Mouse (Mus musculus): Measurements from ENCODE around the gene Gm3336. TPM values are rescaled to one million over a fixed set of nuclear protein-coding genes. Genes with fewer than 3 reads are reported as not detected.

The Gm3336 gene
- total RNA-seq, 2 experiments from 2014 or later = not detected

- DNase-seq = peak; percentile 5
- intact Hi-C loops (cut with DNase I) = no loop called here
Measured at GRCm38 (mm10) chr8:70758308-70758615, 39.9 kb downstream of the Gm3336 start.

DNA sequence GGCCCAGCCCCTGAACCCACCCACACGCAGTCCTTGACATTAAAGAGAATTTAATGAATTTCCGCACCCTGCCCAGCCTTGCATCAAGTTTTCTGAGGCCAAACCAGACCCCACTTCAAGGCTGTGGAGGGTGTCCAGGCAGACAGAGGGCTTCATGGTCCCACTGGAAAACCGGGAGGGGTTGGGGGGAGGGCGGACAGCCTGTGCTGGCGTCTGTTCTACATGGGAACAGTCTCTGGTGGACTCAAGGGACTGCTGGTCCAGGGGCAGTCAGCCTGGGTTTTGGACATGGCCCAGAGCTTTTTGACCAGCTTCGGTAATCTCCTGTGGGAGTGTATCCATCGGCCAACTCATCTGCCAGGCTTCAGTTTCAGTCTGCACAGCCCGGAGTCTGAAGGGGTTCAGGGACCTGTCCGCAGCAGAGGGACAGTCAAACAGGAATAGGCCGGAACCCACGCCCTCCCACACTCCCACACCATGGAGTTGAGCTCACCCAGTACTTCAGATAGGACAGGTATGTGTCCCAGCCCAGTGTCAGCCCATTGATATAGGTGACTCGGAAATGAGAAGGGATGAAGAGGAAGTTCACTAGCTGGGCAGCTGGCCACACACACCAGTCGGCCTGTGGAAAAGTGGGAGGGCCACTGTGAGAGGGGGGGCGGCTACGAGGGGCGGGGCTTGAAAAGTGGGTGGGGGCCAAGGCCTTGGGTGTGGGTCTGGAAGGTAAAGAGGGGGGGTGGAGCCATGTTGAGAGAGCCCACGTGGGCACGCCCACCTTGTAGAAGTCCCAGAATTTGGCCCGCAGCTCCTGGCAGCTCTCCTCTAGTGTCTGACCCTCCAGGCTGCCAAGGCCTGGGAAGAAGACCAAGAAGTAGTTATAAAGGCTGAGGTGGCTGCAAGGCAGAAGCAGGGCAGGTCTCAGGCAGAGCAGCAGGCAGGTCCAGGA, 40.5 kb downstream of the Gm3336 start:
- intact Hi-C loops (cut with DNase I) = no loop called here
- DNase-seq = no peak

GRCm38 (mm10) chr8:70760350-70760749, 42.0 kb downstream of the Gm3336 start:
- intact Hi-C loops (cut with DNase I) = loop anchor here (5.0 kb wide), 1 partner anchor 82 kb away; no protein-coding TSS in a partner anchor
- DNase-seq = no peak

DNA sequence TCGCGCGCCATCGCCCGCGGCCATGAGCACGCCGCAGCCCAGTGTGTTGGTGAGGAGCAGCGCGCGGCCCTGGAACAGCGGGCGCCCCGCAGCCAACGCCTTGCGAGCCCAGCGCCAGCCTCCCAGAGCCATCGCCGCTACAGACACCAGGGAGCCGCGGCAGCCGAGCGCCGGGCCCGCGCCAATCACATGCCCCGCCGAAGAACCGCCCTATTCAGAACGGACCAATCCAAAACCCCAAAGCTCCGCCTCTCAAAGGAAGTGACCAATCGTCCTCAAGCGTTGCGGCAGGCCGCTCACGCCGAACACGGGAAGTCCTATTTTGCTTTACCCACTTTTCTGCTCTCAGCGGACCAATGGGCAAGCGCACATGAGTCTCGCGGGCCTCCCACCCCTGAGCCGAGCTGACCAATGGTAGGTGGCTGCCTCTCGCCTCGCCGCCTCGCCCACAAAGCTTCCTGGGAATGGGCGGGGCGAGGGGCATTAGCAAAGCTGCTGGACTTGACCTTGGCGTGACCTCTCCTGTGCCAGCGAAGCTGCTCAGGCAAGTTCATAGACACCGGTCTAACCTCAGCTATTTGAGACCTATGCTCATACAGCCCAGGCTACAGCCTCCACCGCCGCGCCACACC, 42.5 kb downstream of the Gm3336 start, which contains the start of gene Mpv17l2:
Mpv17l2 (minus strand) TSS at position 172 of the 632 bp plus-strand sequence.
- DNase-seq = peak; percentile 97 to 99
- intact Hi-C loops (cut with DNase I) = loop anchor here (5.0 kb wide), 1 partner anchor 81 kb away; no protein-coding TSS in a partner anchor

DNA sequence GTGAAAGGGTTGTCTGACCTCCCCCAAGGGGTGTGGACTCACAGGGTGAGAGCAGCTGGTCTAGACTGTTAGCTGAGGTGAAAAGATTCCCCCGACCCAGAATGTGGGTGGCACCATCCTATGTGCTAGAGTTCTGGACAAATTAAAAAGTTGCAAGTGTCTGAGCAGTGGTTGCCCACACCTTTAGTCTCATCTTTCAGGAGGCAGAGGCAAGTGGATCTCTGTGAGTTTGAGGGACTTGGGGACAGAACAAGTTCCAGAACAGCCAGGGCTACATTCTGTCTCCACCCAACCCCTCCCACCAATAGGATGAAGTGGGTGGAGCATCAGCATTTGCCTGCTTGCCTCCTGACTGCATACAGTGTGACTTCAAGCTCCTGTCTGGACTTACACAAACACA, 43.8 kb downstream of the Gm3336 start:
- DNase-seq = no peak
- intact Hi-C loops (cut with DNase I) = loop anchor here (5.0 kb wide), 1 partner anchor 80 kb away; no protein-coding TSS in a partner anchor

DNA sequence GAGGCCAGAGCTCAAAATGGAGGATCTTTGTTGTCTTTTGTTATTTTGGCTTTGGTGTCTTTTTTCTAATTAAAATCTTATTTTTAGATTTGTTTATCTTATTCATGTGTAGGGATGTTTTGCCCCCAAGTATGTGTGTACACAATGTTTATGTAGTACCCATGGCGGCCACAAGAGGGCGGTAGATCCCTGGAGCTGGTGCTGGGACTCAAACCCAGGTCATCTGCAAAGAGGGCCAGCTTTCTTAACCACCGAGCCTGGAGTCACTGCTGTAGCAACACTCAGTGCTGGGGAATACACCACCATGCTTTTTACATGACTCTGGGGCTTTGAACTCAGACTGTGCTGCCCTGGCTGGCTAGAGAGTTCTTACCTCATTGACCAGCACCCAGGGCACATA, 45.0 kb downstream of the Gm3336 start:
- intact Hi-C loops (cut with DNase I) = loop anchor here (5.0 kb wide), 1 partner anchor 79 kb away; no protein-coding TSS in a partner anchor
- DNase-seq = peak in 1 of 2 experiments; percentile 67

DNA sequence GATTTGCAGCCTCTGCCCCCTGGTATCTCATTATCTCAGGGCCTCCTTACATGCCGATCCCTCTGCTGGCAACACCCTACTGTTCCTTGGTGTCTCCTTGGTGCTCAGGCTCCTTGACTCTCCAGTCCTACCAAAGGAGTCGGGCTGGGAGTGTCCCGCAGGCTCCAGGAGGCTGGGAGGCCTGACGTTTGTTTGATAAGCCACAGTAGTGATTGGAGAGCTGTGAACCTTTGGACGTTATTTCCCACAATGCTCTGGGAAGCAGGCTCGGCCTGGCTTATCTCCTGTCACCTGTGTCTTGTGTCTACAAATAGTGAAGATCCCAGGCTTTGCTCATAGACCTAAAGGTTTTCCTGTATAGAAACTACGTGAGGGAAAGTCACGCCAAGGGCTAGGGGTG, 45.7 kb downstream of the Gm3336 start:
- intact Hi-C loops (cut with DNase I) = loop anchor here (5.0 kb wide), 1 partner anchor 78 kb away; no protein-coding TSS in a partner anchor
- no peak for DNase-seq

DNA sequence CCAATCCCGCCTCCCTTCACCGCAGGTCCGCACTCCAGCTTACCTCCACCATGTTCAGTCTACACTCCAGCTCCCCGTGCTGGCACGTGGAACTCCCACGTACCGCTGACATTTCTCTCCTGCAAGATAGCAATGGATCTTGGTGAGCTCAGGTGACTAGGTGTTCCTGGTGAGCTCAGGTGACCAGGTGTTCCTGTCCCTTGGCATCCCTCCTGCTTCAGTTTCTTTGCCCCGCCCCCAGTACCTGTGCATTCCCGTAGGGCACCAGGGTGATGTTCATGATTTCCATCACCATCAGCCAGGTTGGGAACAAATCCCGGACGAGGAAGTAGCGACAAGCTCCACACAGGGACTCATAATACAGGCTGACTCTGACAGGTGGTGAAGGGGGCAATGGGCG, 46.3 kb downstream of the Gm3336 start:
- DNase-seq = no peak
- intact Hi-C loops (cut with DNase I) = loop anchor here (5.0 kb wide), 1 partner anchor 78 kb away; no protein-coding TSS in a partner anchor

- intact Hi-C loops (cut with DNase I) = no loop called here
- no peak for DNase-seq
Measured at GRCm38 (mm10) chr8:70765329-70765728, 47.0 kb downstream of the Gm3336 start.

GRCm38 (mm10) chr8:70765838-70766570, 47.7 kb downstream of the Gm3336 start:
- intact Hi-C loops (cut with DNase I) = no loop called here
- DNase-seq = peak in 1 of 2 experiments; percentile 62

GRCm38 (mm10) chr8:70766571-70767440, 48.5 kb downstream of the Gm3336 start:
- DNase-seq = peak; percentile 65 to 66
- intact Hi-C loops (cut with DNase I) = no loop called here

DNA sequence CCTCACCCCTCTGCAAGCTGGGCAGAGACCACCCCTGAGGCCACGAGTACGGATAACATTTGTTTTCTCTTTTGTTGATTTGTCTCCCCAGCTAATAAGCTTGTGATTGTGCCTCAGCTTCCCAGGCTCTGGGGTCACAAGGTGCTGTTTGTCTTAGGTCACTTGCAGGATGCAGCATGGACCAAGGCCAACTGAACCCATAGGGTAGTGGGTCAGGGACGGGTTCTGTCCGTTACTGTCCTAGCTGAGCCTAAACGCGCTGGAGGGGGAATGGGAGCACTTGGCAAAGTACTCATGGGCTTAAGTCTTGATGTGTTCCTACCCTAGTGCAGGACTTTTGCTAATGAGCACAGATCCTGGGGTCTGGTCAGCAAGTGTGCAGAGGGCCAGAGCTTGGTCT, 49.2 kb downstream of the Gm3336 start:
- intact Hi-C loops (cut with DNase I) = no loop called here
- DNase-seq = no peak

- intact Hi-C loops (cut with DNase I) = no loop called here
- no peak for DNase-seq
Measured at GRCm38 (mm10) chr8:70768231-70768776, 50.0 kb downstream of the Gm3336 start.

GRCm38 (mm10) chr8:70768956-70769355, 50.6 kb downstream of the Gm3336 start:
- intact Hi-C loops (cut with DNase I) = loop anchor here (1.0 kb wide), 1 partner anchor 49 kb away; no protein-coding TSS in a partner anchor
- no peak for DNase-seq

DNA sequence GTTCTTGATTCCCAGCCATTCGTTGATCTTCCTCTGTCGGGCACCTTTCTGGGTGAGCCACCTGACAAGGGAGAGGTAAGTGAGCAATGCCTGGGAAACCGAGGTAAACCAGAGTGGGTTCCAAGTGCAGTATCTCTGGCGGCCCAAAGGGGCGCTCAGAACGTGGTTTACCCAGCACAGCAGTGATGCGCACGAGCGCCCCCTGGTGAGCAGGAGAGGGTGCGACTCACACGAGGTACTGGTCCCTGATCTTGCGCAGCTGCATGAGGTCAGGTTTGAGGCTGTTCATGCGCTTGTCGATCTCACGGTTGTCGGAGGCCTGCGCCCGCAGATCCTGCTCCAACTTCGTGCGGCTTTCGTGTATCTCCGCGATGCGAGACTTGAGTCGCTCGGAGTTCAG, 51.0 kb downstream of the Gm3336 start:
- intact Hi-C loops (cut with DNase I) = loop anchor here (1.0 kb wide), 1 partner anchor 49 kb away; no protein-coding TSS in a partner anchor
- peak; percentile 95 to 98 for DNase-seq

- DNase-seq = no peak
- intact Hi-C loops (cut with DNase I) = loop anchor here (1.0 kb wide), 1 partner anchor 50 kb away; no protein-coding TSS in a partner anchor
Measured at GRCm38 (mm10) chr8:70769858-70770257, 51.5 kb downstream of the Gm3336 start.

DNA sequence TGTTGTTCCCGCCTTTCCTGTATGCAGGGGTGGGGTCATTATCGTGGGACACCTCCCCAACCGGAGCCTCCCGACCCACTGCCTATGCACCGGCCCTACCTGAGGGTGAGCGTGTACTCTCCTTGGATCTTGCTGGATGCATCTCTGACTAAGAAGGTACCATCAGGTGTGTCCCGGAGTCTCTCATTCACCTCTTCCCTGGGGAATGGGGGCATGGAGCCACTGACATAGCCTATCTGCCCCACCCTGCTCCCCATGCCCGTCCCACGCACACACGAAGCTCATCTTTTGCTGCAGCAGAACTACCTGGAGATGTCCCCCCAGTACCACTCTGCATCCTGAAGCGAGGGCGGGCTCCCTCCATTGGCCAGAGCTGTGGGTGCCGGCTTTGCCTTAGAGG, 52.4 kb downstream of the Gm3336 start:
- no peak for DNase-seq
- intact Hi-C loops (cut with DNase I) = no loop called here

GRCm38 (mm10) chr8:70771217-70771616, 52.9 kb downstream of the Gm3336 start:
- intact Hi-C loops (cut with DNase I) = no loop called here
- DNase-seq = no peak

- intact Hi-C loops (cut with DNase I) = no loop called here
Measured at GRCm38 (mm10) chr8:70772075-70772474, 53.7 kb downstream of the Gm3336 start.

More at GRCm38 (mm10) chr8:70772075-70772474, 53.7 kb downstream of the Gm3336 start:
- no peak for DNase-seq

All from heart, postnatal 10 days (tissue).